Mouse (Mus musculus) embryo, embryonic 11.5 days (tissue): ENCODE measurements around the gene Prrc2a.
"Not testable (repeated sequence)": the region's sequence is repeated elsewhere in the genome, so short reads cannot be mapped to it uniquely, and the experiment has no call there.

Source experiments
- DNase-seq: peaks from one replicate; pipeline ENCODE4 v3.0.0-alpha.2; 2012; ENCODE audit warnings: low read depth, low spot score

Prrc2a gene

DNA sequence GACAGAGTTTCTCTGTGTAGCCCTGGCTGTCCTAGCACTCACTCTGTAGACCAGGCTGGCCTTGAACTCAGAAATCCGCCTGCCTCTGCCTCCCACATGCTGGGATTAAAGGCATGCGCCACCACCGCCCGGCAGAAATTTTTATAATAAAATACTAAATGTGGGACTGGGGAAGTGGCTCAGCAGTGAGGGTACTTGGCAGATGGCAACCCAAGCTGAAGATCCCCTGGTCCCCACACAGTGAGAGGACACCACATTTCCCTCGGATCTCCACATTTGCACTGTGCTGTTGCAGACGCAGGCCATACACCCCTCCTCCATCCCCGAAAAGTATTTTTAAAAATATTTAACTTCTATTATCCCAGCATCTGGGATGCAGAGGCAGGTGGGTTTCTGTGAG lies 31.2 kb downstream of the Prrc2a start:
- DNase-seq, result no peak

DNA sequence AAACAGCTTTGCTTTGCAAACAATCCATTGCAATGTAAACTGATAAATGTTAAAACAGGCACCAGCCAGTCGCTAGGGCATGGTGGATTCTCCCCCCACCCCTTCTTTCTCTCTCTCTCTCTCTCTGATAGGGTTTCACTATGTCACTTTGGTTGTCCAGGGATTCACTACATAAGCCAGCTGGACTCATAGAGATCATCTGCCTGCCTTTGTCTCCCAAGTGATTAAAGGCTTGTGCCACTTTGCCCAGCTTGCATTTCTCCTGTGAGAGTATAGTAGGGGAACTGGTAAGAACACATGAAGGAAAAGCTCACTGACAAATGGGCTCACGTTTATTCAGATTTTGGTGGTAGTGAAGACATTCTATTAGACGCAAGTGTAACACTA lies 32.5 kb downstream of the Prrc2a start:
- DNase-seq, result no peak

DNA sequence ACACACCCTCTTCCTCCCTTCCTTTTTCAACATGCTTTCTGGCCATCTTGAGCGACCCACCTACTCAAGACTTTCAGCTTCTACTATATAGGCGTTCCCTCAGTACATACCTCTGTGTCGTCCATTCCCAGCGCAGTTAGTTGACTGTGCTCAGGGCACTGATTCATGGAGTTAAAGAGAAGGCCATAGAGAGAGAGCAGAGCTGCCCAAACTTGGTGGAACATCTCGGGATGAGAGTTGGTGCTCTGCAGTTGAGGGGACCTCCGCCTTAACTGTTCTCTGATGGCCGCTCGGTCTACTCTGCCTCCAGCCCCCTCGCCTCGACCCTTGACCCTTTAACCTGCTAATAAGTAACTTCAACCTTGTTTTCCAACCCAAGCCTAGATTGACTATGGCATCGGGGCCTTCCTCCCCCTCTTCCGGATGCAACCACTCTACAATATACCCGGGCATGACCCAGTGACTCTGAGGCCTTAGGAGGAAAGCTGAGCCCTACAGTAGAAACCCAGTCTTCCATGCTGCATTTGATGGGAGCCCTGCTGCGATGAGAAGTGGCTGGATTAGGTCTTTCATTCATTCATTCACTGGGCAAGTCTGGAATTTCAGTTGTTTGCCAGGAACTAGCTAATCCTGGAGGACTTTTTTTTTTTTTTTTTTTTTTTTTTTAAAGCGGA lies 33.1 kb downstream of the Prrc2a start, which contains the start of gene Apom:
TSS of gene Apom (minus strand) at position 551 of the 674 bp plus-strand sequence.
- DNase-seq, result no peak

DNA sequence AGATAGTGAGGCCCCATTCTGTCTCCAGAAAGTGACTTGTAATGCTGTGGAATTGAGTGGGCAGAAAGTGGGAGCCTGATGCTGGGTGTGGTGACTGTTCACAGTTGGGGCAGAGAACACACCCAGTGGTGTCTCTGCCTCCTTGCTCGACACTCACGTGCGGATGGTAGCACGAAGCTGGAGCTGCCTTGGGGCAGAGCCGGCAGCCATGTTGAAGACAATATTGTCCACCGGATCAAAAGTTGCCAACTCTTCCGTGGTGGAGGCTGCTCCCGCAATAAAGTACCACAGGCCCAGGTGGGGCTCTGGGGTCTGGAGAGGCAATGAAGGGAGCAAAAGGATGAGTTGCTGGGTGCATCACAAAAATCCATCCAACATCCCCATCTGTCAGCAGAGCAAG lies 33.7 kb downstream of the Prrc2a start:
- DNase-seq, result no peak

DNA sequence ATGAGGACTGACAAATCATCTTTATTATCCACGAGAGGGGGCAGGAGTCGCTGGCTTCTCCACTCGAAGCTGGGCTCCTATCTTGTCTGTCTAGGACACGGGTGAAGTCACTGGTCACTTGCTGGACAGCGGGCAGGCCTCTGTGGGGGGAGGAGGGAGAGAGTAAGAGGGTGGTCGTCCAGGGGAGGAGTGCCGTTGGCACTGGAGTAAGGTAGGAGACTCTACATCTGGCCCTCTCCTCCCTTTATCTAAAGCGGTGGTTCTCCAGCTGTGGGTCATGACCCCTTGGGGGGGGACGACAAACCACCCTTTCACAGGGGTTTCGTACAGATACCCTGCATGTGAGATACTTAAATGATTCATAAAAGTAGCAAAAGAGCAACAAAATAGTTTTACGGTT lies 35.7 kb downstream of the Prrc2a start:
- DNase-seq, result no peak

DNA sequence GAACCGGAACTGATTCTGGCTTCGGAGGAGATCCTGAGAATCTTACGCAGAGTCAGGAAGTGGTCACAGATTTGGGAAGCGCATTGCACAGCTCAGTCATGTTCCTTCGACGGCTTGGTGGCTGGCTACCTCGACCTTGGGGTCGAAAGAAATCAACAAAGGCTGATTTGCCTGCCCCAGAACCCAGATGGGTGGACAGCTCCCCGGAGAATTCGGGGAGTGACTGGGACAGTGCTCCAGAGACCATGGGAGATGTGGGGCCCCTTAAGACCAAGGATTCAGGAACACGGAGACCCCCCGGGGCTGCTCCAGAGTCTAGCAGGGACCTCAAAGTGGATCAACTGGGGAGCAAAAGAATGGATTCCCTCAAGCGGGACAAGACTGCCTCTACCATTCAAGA lies 37.7 kb downstream of the Prrc2a start:
- DNase-seq, result no peak

DNA sequence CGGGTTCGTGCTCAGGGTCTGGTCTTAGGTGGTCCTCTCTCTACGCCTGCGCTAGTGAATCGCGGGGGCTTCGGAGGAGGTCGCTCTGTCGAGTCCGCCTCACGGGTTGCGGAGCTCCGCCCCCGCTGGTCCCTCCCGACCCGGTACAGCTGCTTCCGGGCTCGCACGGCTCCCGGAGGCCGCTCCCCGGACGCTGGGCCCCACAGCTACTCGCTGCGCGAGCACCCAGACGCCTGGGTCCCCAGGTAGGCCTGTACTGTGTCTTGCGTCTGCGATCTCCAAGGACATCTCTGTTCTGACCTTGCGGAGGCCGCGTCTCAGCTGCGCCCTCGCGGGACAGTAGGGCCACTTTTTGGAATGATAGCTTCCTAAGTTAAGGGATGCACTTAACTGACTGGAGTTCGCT lies 38.5 kb downstream of the Prrc2a start, which contains the start of gene D17H6S53E:
TSS of gene D17H6S53E (plus strand) at position 168 of the 406 bp plus-strand sequence.
- DNase-seq, result peak; percentile 45

DNA sequence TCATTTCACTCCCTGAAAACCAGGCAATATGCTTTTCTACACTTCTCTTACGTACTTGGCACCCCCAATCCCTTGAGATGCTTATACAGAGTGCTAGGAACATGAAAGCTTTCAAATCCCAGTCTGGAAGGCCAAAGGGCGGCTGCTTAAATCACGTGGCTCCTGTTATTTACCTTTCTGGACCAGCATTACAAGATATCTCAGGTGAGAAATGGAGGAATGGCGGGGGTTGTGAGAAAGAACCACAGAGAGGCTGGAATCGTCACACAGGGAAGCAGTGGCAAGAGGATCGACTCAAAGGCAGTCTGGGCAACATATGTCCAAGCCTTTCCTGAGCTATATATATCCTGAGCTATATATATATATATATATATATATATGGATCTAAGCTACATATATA lies 39.1 kb downstream of the Prrc2a start:
- no peak for DNase-seq

DNA sequence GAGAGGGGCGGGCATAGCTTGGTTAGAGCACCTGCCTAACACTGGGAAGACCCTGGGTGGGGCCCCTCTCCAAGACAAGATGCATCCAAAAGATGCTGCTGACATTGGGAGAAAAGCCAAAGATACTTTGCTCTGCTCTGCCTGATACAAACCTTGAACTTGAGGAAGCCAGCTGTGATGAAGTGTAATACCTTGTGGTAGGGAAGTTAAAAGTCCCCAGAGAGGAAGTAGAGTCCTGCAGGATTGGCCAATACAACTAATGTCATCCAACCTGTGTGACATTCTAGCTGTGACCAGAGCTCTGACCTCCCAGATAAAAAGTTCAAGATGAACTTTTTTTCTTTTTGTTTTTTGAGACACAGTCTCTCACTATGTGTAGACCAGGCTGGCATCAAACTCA lies 39.6 kb downstream of the Prrc2a start:
- no peak for DNase-seq

DNA sequence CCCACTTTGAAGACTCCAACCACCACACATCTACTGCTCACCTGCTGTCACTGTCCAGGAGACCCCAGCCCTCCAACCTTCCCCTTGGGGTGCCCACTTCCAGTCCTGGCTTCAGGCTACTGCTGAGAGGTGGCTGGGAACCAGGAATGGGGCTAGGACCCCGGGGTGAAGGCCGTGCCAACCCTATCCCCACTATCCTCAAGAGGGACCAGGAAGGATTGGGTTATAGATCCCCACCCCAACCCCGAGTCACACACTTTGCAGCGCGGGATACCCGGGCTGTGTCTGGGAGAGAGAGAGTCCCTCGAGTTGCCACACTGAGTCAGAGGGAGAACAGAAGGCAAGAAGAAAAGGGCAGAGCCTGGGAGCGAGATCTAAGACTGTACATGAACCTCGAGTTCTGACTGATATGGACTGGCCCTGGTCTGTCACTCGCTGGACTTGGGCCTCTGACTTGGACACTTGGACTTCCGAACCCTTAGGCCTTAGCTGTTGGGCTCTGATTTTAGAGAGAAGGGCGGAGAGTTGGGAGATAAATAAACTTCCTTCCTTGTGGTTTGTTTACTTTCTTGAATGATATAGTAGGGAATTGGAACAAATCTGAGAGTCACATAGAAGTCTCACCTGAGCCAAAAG lies 40.3 kb downstream of the Prrc2a start:
- DNase-seq, result not testable (repeated sequence)

DNA sequence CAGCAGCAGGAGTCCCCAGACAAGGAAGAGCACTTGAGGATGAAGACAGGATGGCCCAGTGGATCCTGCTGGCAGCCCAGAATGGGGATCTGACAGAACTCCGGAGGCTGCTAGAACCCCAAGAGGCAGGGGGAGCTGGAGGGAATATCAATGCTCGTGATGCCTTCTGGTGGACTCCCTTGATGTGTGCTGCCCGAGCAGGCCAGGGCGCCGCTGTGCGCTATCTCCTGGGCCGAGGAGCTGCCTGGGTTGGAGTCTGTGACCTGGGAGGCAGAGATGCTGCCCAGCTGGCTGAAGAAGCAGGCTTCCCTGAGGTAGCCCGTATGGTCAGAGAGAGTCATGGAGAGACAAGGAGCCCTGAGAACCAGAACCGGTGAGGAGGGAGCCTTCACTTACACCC lies 41.4 kb downstream of the Prrc2a start:
- not testable (repeated sequence) for DNase-seq

DNA sequence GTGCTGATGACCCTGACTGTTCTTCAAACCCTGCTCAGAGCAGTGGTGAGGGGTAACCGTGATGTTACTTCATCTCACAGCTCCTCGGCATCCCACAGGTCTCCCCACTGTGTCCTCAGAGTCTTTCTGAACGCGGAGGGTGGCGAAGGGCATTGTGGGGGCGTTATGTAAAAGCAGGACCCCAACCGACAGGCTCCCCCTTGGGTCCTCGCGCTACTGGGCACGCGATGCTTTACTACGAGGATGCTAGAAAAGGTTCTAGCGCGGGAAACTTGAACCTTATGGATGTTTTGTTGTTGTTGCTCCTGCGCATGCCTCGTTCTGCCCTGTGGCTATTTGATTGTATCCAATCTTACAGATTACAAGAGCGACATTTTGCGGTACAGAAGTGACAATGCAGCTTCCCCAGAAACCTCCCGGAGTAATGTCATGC lies 42.8 kb downstream of the Prrc2a start, which contains the start of gene Csnk2b:
TSS of gene Csnk2b (minus strand) at position 183 of the 433 bp plus-strand sequence.
- DNase-seq, result peak; percentile 44

DNA sequence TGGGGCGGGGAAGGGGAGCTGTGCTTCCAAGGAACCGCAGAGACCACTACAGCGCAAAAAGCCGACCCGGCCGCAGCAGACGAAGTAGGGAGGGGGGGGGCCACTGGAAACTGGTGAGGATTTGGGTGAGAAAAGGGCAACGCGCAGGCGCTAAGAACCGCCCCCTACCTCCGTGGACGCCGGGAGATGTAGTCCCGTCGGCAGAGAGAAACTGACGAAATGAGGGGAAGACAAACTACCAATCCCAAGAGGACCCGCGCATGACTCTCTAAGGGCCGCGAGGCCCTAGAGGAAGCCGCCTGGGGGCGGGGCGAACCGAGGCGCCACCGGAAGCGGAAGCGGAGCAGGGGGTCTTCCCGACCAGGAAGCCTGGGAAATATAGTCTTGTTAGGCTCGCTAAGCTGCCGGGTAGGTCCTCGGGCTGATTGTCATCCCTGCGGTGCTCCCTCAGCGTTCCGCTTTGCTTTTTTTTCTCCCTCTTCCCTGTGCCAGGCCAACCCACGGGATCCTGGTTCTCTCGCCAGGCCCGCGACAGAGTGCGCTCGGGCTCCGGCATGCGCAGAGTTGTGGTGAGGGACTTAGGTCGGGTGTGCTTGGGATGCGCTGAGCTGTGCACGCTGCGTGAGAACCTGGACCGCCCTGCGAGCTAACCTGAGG lies 43.4 kb downstream of the Prrc2a start, which contains the start of gene Gpank1:
TSS of gene Gpank1 (plus strand) at position 313 of the 657 bp plus-strand sequence.
- DNase-seq, result peak; percentile 98

DNA sequence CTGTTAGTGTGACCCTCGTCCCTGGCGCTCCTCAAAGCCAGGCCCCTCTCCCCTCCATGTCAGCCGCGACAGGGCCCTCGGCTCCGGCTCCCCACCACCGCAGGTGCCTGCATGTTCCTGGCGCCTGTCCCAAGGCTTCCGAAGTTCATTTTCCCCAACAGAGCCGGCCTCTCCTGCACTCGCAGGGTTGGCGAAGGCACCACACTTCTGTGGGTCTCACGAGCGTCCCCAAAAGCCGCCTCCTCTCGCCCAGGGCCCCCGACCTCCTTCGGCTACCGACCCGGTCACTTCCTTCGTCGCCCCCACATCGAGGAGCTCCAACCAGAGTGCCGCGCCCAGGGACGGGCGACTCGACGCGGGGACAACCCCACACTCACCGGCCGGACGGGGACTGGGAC lies 44.0 kb downstream of the Prrc2a start:
- no peak for DNase-seq

DNA sequence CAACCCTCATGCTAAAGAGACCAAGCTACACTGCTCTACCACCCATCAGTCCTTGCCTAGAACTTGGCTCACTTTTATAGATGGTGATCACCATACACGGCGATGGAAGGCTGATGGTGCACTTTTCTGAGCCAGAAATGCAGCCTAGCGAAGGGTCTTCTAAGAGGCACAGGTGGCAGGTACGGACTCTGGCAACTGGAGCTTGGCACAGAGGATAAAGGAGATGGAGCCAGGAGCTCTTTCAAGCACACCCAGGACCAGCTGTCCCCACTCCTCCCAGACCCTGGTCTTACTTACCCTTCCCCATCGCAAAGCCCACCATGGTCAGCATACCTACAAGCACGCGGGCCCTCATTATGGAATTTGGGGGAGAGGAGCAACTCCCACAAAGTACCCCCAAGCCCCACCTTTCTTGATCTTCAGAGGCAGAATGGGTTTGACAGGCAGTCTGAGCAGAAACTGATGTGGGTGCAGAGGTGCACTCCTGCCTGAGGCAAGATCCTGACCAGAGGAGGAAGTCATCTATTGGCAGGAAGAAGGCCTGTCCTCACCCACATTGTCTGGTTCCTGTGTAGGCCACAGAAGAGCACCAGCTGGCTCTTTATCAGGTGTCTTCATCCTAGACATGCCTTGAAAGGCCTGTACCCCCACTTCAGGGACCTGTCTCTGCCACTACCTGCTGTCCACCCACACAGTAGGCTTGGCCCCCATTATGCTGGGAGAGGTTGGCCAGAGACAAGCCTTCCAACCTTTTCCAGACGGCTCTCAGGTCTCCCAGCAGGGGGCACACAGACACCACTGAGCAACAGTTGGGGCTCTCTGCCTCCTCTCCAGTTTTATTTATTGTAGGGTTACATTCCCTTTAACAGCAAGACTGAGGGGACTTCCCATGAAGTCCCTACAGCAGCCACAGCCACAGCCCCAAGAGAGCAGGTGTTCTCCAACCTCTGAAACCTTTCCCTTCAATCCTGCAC lies 49.4 kb downstream of the Prrc2a start, which contains the start of gene Ly6g5b:
TSS of gene Ly6g5b (minus strand) at position 383 of the 974 bp plus-strand sequence.
- no peak for DNase-seq

DNA sequence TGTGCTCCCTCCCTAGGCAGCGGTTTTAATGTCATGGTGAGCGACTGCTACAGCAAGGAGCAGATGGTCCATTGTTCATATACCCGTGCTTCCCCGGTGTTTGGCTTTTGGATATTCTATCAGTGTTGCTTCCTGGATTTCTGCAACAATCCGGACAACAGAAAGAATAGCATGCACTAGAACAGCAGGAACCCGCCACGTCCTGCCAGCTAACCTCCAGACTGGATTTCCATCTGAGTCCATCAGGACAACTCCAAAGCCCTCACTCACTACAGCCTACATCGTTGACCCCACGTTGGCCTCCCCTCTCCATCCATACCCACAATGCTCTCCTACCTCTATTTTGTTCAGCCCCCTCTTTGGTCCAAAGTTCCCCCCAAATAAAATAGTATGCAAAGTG lies 52.9 kb downstream of the Prrc2a start:
- DNase-seq, result no peak

DNA sequence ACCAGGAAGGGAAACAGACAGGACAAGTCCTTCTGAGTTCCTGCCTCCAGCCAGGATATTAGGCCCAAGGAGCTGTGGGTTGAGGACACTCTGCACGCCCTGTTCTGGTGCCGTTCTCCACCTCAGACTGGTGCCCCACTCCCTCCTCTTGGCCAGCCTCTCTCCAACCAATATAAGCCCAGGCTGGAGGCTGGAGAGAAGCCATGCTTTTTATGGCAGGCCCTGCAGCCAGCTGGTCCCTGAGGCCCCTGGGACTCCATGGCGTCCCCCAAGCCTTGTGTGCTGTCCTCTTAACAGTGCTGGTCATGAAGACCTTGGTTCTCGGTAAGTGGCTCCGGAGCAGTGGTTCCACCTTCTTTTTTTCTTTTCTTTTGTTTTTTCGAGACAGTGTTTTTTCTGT lies 56.6 kb downstream of the Prrc2a start, which contains the start of gene Ly6g5c:
TSS of gene Ly6g5c (plus strand) at position 183 of the 400 bp plus-strand sequence.
- no peak for DNase-seq

DNA sequence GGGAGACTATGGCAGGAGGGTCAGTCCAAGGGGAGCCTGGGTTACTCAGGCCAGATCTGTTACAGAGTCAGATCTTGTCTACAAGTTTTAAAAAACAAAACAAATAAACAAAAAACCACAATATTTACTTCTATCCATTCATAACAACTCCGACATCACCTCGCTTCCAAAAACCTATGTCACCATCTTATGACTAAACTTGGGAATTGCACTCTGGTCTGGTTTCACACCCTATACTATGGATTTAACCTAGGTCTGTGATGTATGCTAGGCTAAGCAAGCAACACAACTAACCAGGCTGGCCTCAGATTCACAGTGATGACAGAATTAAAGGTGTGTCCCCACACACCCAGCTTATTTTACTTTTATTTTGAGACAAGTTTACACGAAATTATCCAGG lies 58.2 kb downstream of the Prrc2a start:
- no peak for DNase-seq

DNA sequence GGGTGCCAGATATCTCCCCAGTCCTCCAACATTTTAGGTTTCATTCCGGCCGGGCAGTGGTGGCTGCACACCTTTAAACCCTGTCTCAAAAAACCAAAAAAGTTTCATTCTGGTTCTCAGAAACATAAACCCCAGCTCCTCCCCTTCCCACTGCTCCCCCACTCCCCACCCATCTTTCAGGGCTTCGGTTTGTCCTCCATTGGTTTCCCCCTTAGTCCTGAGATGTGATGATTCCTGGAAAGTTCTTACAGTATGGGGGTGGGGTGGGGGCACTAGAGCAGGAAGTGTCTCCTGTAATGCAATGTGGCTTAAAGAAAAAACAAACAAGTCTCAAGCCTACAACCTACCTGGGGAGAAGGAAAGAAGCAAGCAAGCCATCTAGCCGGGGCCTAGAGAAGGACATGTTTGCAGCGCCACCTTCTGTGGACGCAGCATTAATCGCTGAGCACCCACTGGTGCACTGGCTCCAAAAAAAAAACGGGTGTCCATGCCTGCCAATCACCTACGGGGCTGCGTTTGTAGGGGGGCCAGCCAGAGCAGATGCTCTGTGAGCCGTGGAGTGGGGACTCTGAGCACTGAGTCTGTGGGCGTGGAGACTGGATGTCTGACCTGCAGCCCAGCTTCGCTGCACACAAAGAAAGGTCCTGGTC lies 58.8 kb downstream of the Prrc2a start:
- DNase-seq, result no peak

DNA sequence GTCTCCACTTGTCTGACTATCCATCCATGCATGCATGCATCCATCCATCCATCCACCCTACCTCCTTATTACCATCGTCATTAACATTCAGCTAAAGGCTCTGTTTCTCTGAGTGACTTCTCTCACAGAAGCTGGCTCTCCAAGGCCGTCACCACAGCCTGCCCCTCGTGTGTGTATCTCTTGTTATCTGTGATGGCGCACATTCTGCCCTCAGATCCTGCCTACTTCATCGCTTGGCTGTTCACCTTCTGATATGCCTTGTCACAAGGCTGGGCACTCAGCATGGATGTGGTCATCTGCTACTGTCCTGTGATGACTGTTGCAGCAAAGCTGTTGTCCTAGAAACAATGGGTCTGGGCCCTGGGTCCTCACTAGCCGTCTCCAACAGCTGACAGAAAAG lies 59.9 kb downstream of the Prrc2a start:
- DNase-seq, result no peak

DNA sequence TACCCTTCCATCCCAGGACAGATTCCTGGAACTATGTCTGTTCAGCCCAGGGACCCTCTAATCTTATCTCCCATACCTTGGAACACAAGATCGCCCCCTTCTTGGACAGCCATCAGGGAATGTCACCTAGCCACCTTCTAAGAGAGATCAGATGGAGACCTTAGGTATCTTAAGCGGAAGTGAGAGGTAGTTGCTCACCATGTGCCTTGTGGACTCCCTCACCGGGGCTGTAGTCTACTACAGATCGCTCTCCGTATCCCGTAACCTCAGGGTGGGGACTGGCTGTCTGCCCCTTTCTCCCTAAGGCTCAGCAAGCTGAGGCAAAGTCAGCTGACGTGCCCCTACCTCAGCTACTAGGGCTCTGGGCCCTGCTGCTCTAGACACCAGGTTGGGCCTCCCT lies 60.6 kb downstream of the Prrc2a start:
- DNase-seq, result no peak
